Mouse (Mus musculus): Measurements from ENCODE around the gene Snapc2. TPM values are rescaled to one million over a fixed set of nuclear protein-coding genes. Genes with fewer than 3 reads are reported as not detected.

The Snapc2 gene
- total RNA-seq, 2 experiments from 2014 or later, result 27.1 to 31.2 TPM

DNA sequence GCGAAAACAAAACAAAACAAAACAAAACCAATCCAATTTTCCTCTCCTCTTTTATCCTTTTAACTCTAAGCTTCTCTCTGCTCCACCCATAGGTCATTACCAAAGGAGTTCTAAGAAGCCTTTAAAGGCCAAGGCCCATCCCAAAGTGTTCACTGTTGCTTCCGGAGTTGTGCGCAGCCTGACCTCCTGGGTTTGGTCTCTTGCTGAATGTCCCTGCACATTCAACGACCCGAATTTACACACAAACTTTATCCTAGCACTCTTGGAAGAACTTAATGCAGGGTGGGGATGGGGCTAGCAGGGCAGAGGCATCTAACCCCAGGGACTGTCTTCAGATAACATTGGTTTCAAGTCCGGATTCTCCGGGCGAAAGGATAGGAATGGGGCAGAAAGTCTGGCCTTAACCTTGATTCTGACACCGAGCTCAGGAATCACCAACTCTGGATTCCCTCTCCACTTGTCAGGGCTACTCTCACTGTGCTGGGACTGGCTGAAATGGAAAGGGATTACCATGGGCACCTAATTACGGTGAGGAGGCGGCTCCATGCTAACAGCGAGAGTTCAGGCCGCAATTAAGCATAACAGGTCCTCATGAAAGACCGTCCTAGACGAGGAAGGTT is 15.0 kb upstream of the Snapc2 start:
- DNase-seq (ENCODE audit: low spot score in 2 of 2), result no peak

DNA sequence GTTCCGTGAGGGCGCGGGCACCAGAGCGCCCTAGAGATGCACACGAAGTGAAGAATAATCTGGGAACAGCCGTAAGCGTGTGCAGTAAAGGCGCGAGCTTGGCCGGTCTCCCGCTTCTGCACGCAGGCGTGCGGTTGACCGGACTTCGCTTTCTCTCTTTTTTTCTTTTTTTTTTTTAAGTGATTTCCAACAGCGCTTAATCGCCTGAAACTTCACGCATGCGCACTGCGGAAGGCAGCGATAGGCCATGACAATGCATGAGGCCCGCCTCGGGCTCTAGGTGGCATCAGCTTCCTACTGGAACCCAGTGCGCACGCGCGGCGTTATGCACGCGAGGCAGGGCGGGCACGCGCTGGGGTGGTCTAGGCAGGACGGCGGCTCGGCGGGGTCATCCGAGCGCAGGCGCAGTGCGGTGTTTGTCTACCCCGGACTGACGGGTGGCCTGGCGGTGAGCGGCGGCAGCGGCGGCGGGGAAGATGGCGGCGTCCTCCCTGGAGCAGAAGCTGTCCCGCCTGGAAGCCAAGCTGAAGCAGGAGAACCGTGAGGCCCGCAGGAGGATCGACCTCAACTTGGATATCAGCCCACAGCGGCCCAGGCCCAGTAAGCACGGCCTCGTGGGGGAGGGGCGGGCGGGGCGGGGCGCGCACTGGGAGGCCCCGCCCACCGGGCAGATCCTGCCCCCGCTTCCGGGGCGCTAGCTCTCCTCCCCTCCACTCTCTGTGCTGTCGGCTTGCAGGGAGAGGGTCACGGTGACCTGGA is 14.3 kb upstream of the Snapc2 start, which contains the start of the genes Map2k7 and Gm49320:
Map2k7 (plus strand) TSS at position 307 of the 759 bp plus-strand sequence.
Gm49320 (plus strand) TSS at position 432 of the 759 bp plus-strand sequence.
- DNase-seq (ENCODE audit: low spot score in 2 of 2), result peak; percentile 99 to 100

DNA sequence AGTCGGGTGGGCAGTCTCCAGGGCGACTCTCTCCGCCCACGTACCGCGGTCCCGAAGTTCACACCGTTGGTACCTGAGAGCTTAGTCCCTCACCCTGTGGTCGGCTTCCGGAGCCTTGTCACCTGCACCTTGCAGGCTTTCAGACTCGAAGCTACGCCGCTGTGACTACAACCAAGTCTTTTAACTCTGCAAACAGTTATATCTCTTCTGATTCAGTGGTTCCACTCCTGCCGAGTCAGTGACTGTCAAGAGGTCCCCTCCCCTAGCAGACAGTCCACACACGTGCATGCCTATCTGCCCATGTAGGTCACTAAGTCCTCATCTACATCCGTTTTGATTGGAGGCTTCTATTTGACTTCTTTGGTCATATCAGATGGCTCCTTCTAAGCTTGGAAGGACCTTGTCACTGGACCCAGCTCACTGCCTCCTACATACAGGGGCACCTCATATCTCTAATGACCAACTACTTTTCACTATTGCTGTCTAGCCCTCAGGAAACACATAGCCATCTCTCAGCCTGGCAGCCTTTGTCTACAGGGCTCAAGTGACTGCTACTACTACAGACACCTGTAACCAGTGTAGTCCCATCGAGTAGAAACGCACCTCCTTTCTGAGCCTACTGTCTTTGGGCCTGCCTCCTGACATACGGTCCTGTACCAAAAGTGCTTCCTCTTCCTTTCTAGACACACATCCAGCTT is 13.5 kb upstream of the Snapc2 start:
- DNase-seq (ENCODE audit: low spot score in 2 of 2), result peak in 1 of 2 experiments; percentile 62

DNA sequence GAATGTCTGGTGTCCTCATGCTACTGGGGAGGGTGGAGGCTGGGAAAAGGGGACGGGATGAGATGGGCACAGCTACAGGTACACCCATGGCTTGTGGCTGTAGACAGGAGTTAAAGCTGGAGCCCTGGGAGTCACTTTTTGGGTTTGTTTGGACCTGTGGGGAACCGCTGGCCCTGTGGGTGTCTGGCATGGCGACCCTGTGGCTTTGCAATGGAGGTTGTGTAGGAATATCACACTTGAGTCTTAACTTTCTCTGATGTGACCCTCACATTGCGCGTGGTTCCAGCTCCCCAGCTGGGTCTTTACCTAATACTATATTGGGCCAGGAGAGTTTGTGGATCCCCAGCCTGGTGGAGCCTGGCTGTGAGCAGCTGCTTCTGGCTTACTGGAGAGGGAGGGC is 7.8 kb upstream of the Snapc2 start:
- DNase-seq (ENCODE audit: low spot score in 2 of 2), result no peak

DNA sequence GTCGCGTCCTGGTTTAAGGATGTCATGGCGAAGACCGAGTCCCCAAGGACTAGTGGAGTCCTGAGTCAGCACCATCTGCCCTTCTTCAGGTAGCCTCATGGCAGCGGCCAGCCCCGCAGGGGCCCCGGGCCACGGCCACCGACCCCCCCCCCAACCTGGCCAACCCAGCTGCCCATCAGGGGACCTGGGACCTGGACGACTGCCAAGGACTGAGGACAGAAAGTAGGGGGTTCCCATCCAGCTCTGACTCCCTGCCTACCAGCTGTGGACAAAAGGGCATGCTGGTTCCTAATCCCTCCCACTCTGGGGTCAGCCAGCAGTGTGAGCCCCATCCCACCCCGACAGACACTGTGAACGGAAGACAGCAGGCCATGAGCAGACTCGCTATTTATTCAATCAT is 7.1 kb upstream of the Snapc2 start:
- DNase-seq (ENCODE audit: low spot score in 2 of 2), result peak in 1 of 2 experiments; percentile 16

DNA sequence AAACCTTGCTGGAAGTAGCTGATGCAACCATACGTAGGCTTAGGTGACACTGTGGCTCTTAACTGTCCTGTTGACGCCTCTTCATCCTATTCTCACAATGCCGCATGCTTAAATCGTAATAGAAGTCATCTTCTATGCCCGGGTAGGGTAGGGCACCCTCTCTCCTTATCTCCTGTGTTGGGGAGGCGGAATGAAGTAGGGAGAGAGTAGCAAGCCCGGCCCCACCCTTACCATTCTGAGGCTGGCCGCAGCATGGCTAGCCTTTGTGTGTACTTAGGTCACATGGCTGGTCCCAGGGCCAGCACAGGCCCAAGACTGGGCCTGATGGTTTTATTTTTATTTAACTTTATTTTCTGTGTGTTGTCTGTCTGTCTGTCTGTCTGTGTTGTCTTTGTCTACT is 5.6 kb upstream of the Snapc2 start:
- no peak for DNase-seq (ENCODE audit: low spot score in 2 of 2)

DNA sequence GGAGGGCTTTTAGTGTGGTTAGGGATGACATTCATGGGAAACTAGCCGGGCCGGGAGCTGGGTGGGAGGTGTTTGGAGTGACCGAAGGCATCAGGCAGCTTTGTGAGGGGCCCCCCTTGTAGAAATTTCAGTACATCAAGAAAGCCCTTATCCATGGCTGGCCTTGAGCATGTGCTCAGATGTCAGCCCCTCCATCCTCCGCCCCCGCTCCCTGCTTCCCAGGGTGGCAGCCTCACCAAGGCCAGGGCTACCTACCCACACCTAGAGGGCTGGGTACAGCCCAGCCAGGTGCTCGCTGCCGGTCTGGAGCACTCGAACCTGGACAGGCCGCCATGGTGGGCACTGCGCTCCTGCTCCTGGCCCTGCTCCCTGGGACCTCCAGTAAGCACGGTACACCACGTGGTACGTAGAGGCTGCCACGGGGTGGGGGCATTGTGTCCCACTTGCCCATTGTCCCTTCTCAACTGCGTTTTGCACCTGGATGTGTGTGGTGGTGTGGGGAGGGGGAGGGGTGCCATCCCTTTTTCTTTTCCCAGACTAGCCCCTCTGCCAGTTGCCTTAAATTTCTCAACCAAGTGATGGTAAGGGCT is 4.8 kb upstream of the Snapc2 start, which contains the start of gene Tgfbr3l:
Tgfbr3l (plus strand) TSS at position 264 of the 590 bp plus-strand sequence.
- peak in 1 of 2 experiments; percentile 16 for DNase-seq (ENCODE audit: low spot score in 2 of 2)

DNA sequence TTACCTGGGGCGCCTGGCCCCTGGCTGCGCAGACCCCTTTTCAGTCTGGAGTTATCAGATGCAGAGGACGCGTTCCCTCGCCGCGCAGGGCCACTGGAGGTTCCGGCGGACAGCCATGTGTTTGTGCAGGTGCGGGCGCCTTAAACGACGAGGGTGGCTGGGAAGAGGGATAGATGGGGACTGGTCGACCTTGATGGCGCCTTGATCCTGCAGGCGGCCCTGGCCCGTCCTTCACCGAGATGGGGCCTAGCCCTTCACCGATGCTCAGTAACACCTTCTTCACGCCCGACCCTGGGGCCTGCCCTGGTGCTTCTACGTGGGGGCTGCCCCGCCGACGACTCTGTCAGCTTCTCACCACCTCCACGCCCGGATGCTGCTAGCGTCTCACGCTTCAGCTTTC is 3.7 kb upstream of the Snapc2 start:
- peak in 1 of 2 experiments; percentile 25 for DNase-seq (ENCODE audit: low spot score in 2 of 2)

DNA sequence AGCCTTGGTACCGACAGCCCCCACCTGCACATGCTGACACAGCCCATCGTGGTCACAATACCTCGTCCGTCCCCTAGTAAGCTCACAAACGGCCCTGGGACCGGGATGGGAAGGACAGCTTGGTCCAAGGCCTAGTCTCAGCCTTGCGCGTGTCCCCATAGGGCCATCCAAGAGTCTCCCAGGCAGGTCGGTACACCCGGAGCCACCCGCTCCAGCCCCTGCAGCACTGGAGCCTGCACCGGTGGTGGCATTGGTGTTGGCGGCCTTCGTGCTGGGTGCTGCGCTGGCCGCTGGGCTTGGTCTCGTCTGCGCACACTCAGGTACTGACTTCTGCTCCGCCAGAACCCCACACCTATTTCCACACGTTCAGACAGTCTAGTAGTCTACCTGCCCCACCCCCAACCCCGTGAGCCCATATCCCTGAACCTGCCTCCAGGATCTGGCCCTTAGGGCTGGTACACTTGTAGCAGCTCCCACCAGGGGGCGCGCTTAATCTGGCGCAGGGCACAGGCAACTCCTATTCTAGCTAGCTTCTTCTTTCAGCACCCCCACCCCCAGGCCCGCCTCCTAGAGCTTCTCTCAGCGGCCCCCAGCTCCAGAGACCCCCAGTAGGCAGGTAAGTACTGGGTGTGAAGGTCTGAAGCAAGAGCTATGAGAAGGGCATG is 2.4 kb upstream of the Snapc2 start:
- DNase-seq (ENCODE audit: low spot score in 2 of 2), result peak; percentile 85 to 93

DNA sequence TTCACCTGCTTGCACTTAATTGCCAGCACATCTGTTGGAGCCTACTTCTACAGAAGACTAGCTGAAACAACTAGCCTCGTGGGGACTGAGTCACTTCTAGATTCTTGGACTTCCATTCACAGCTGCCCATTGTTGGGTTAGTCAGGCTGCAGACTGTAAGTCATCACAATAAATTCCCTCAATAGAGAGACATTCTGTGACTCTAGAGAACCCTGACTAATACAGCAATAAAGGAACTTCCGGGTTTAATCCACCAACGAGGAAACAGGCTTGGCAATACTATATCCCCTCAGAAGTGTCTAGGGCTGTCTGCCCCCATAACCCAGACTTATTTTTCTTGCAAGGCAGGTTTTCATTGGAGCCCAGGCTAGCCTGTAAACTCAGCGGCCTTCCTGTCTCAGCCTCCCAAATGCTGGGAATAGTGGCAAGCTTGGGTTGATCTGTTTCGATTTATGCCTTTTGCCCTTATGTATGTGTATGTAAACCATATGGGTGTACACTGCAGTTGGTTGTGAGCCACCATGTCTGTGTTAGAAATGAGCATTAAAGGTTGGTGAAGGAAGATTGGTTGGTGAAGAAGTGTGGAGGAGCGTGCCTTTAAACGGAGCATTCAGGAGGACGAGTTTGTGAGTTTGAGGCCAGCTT is 642 bp upstream of the Snapc2 start:
- DNase-seq (ENCODE audit: low spot score in 2 of 2), result no peak

DNA sequence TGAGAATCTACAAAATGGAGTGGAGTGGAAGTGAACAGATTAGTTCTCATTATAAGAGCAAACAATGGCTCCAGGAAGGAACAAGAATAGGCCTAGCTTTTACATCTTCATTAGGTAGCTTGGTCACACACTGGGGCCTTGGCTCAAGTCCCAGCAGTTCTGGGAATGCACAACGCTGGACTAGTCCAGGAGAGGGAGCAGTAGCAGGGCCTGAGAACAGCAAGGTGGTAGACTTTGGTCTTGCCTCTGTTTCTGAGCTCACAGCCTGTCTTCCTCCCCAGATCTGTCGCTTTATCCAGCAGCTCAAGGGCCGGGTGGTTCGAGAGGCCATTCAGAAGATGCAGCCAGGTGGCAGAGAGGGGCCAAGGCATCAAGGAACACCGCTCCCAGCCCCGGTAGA is 1.1 kb downstream of the Snapc2 start:
- DNase-seq (ENCODE audit: low spot score in 2 of 2), result peak; percentile 74 to 81

DNA sequence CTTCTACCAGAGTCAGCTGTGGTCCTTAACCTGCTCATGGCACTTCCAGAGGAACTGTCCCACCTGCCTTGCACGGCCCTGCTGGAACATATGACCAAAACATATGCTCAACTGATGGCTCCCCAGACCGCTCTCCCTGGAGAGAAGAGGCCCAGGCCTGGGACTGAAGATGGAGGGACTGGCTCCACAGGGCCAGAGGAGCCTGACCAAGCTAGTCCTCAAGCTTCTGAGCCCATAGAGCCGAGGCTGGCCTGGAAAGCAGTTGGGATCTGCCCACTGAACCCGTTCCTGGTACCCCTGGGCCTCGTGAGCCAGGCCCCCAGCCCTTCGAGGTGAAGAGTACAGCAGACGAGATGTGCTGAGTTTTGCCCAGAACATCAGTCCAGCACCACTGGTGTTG is 2.6 kb downstream of the Snapc2 start:
- peak in 1 of 2 experiments; percentile 22 for DNase-seq (ENCODE audit: low spot score in 2 of 2)

DNA sequence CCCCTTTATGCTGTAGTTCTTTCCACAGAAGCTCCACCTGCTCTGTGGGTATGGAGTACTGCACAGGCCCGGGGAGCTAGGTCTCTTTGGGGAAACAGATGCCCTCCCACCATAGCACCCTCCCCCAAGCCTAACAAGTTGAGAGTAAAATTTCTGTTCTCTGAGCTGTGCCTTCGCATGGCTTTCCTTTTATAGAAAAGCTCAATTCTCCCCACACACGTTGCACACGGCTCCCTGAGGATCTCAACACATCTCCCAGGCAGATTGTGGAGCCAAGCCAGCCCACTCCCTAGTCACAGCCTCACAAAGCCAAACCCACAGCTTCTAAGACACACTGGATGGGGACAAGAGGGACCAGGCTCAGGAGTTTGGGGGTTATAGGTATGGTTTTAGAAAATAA is 4.0 kb downstream of the Snapc2 start:
- DNase-seq (ENCODE audit: low spot score in 2 of 2), result peak; percentile 77 to 78

DNA sequence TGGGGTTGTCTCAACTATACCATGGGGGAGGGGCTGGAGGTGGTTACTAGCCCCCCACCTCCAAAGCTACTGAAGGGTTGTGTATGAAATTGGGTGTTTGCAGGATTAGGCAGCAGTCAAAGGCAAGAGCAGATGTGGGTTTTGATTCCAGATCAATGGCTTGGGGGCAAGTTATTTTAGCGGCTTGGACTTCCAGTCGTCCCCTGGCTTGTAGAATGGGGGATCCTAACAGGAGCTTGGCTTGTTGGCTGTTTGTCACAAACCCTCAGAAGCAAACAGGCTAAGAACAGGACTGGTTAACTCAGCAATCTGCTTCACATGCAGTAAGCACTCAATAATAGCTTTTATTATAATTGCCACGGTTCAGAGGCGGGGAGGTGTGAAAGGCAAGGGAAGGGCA is 4.5 kb downstream of the Snapc2 start:
- no peak for DNase-seq (ENCODE audit: low spot score in 2 of 2)

DNA sequence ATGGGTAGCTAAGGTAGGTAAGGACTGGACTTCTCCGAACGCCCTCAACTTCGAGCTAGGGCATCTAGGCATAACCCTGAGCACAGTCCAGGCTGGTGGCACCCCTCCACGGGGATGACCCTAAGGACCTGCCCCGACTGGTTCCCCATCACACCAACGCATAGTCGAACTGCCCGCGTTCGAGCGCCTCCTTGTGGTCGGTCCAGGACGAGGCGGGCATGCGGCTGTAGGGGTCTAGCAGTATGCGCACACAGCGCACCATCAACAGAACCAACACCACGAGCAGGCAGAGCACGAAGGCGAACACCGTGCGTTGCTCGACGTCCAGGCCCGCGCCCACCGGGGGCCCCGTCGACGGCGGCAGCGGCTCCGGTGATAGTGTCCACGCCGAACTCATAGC is 5.4 kb downstream of the Snapc2 start:
- DNase-seq (ENCODE audit: low spot score in 2 of 2), result peak; percentile 90 to 94

DNA sequence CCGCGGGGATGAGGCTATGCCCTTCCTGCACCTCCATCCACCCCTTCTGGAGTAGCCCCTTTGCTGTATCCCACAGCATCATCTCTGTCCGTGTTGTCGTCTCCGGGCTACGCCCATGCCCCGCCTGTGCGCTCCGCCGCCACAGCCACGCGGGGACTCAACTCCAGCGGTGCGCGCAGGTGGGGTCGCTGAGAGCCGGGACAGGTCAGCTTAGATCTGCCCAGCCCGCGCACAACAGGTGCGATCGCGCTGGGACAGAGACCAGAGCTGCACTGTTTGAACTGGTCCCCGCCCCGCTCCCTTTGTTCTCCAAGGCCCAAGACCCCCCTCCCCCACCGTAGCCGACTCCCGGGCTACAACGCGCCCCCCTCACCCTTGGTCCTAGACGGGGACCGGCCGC is 5.8 kb downstream of the Snapc2 start:
- peak in 1 of 2 experiments; percentile 65 for DNase-seq (ENCODE audit: low spot score in 2 of 2)

DNA sequence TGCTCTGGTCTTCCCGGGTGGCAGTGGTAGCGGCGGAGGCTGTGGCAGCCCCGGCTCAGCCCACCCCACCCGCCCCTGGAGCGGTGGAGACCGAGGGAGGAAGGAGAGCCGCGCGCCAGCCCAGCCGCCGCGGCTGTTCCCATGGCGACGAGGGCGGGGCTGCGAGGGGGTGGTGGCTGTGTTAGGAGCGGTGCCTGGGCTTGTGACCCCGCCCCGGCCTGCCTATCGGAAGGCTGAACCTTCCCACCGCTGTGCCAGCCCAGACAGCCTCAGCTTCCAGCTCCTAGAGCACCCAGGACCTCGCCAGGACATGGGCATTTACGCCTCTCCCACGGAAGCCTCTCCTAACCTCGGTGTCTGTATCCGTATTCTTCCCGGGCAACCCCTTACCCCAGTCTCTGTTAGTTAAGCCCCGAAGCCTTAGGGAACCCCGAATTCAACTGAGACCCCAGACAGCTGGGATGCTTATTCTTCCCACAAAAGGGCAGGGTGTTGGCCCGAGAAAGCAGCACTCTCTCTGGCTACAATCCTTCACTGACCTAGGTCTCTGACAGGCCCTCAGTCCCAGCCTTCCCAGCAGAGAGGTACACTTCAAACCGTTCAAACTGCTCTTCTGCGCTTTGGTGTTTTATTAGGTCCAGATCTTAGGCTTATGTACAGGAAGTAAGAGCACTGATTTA is 6.4 kb downstream of the Snapc2 start, which contains the start of gene Ctxn1:
Ctxn1 (minus strand) TSS at position 150 of the 680 bp plus-strand sequence.
- peak; percentile 92 to 96 for DNase-seq (ENCODE audit: low spot score in 2 of 2)

DNA sequence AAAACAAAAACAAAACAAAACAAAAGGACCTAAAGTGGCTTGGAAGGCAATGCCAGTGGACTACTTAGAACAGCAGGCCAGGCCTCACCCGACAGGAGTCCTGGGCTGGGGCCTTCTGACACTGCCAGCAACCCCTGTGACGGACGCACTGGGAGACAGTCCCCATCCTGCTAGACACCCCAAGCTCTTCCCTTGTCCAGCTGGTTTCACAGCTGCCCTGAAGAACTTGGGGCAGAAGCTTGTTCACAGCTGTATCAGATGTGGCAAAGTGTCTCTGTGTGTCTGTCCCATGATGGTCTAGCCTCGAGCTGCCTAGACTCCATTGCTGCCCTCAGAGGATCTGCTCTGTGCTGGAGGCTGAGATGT is 6.9 kb downstream of the Snapc2 start:
- DNase-seq (ENCODE audit: low spot score in 2 of 2), result no peak

DNA sequence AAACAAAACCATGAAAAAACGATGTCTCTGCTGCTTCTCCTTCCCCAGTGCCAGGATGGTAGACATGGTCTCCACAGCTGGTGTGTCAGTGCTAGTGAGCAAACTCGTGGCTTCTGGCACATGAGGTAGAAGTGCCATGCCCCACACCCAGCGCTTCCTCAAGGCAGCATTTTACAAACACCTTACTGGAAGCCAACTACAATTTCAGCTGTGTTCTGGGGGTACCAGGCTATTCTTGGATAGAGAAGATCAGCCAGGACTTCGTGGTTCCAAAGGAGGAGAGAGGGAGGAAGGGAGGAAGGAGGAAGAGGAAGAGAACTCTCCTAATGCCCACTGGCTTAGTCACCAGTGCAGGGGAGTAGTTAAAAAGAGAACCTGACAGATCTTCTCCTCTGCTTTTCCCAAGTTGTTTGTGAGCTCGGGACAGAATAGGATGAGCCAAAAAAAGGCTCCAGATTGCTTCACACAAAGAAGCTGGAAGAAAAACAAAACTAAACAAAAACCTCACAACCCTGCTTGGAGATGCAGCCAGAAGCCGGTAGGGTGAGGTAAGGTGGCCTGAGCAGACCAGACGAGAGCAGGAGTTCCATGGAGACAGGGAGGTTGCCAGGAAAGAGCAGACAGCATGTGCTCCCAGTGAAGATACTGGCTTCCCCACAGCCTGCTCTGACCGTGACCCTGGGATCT is 10.4 kb downstream of the Snapc2 start:
- peak in 1 of 2 experiments; percentile 9 for DNase-seq (ENCODE audit: low spot score in 2 of 2)
